Mouse (Mus musculus) intestine, embryonic 14.5 days (tissue): Measurements from ENCODE around the gene Ndufb4. TPM values are rescaled to one million over a fixed set of nuclear protein-coding genes. Genes with fewer than 3 reads are reported as not detected.

Experiments
- ATAC-seq: fragments of 200-750 bp; cut with Nextera tagmentation; replicated peaks from 2 replicates; pipeline ENCODE4 v1.8.0; 2017; ENCODE audit warnings: low read depth, moderate number of reproducible peaks, moderate TSS enrichment, moderate library complexity; ENCODE audit not compliant: low FRiP score, low TSS enrichment
- DNase-seq: peaks from one replicate; pipeline ENCODE4 v3.0.0-alpha.2; 2018; ENCODE audit warnings: low spot score
- H3K27ac ChIP-seq: fragments of 300-500 bp; sonication (generic); 2 replicates; pipeline ENCODE4 v1.5.1; 2014; ENCODE audit warnings: low read depth, mild to moderate bottlenecking, control low read depth
- H3K27me3 ChIP-seq: fragments of 300-500 bp; sonication (generic); replicated peaks from 2 replicates; pipeline ENCODE4 v1.6.1; 2014; ENCODE audit warnings: low read length, control low read depth; ENCODE audit not compliant: control insufficient read depth, insufficient read depth
- H3K36me3 ChIP-seq: fragments of 300-500 bp; sonication (generic); 2 replicates; pipeline ENCODE4 v1.6.1; 2014; ENCODE audit warnings: low read length, control low read depth; ENCODE audit not compliant: control insufficient read depth, insufficient read depth
- H3K4me1 ChIP-seq: fragments of 300-500 bp; sonication (generic); replicated peaks from 2 replicates; pipeline ENCODE4 v1.6.1; 2014; ENCODE audit warnings: low read length, control low read depth, mixed read lengths; ENCODE audit not compliant: control insufficient read depth, insufficient read depth
- H3K4me2 ChIP-seq: fragments of 300-500 bp; sonication (generic); 2 replicates; pipeline ENCODE4 v1.6.1; 2014; ENCODE audit warnings: low read length
- H3K4me3 ChIP-seq: fragments of 300-500 bp; sonication (generic); 2 replicates; pipeline ENCODE4 v1.5.1; 2014; ENCODE audit warnings: low read depth, low read length, control low read depth, mixed read lengths
- H3K9ac ChIP-seq: fragments of 300-500 bp; sonication (generic); 2 replicates; pipeline ENCODE4 v1.6.1; 2014; ENCODE audit warnings: mild to moderate bottlenecking, low read length
- H3K9me3 ChIP-seq: fragments of 300-500 bp; sonication (generic); 2 replicates; pipeline ENCODE4 v1.6.1; 2016; ENCODE audit warnings: low read length, control low read depth; ENCODE audit not compliant: control insufficient read depth
- WGBS: fragments of 180-500 bp; shearing (Covaris S2); extraction: QIAGEN DNeasy Blood & Tissue Kit; methylation state at CpG from one replicate; pipeline ENCODE4 v1.1.7; 2014; 5-methylcytosine and 5-hydroxymethylcytosine counted together
- polyA plus RNA-seq: library from polyadenylated mRNA; unstranded; fragments of >200 nt; fragmentation: Nextera tagmentation; extraction: Ambion mirVana; gene quantifications from 2 replicates; pipeline ENCODE4 v1.2.1, GENCODE M21; 2014

The Ndufb4 gene
- polyA plus RNA-seq, 1 experiment from 2014 or later, result 67.1 TPM

DNA sequence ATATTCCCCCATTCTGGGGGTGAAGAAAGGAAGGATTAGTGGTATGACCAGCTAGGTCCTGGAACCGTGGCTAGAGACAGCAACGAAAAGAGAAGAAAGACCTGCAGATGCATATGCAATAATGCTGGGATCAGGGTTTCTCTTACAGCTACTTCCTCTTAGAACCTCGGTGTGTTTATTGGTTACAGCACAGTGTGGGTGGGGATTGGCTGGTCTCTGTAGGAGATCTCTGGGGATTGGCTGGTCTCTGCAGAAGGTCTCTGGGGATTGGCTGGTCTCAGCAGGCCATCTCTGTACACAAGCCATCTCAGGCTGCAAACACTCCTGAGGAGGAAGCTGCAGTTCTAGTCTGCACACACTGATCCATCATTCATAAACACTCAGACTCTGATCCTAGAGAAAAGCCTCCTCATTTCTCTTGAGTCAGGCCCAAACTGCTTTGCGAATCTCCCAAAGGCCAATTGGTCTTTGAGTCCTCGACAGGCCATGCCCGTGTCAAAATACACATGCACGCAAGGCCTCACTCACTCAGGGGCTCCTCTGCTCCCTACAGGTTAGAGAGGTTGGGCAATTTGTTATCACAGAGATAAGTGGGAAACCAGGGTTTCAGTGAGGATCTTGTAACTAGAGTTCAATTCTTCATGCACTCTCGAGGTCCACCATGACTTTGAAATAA lies 35.1 kb upstream of the Ndufb4 start:
- H3K9me3 ChIP-seq, result no peaks in the 10 kb centered on the region
- no peak overlapping the region for H3K4me2 ChIP-seq
- WGBS, result 57% methylated on average over 8 of the region's 8 CpGs
- no peak for DNase-seq
- H3K36me3 ChIP-seq, result no peaks in the 10 kb centered on the region
- no peak overlapping the region for H3K27ac ChIP-seq
- H3K27me3 ChIP-seq, result no peaks in the 10 kb centered on the region
- ATAC-seq, result no peak
- H3K9ac ChIP-seq, result no peak overlapping the region
- peaks cover 15% of the 10 kb centered on the region for H3K4me1 ChIP-seq
- H3K4me3 ChIP-seq, result no peak overlapping the region

DNA sequence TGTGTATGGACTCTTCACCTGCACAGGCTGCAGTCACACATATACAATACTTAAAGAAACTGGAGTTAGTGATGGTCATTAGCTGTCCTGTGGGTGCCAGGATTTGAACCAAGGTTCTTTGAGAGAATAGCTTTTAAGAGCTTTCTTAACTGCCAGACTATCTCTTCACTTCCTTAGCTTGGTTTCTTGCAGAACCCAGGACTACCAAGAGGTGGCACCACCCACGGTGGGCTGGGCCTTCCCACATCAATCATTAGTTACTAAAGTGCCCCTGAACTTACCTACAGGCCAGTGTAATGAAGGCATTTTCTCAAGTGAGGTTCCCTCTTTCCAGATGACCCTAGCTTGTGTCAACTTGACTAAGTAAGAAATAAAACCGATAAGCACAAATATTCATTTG lies 33.9 kb upstream of the Ndufb4 start:
- no peak for DNase-seq
- H3K36me3 ChIP-seq, result no peaks in the 10 kb centered on the region
- no peak overlapping the region for H3K9ac ChIP-seq
- H3K4me2 ChIP-seq, result no peak overlapping the region
- no peak for ATAC-seq
- no peaks in the 10 kb centered on the region for H3K9me3 ChIP-seq
- 72% methylated on average over 2 of the region's 2 CpGs for WGBS
- H3K27ac ChIP-seq, result no peak overlapping the region
- H3K4me3 ChIP-seq, result no peak overlapping the region
- peaks cover 27% of the 10 kb centered on the region for H3K4me1 ChIP-seq
- no peaks in the 10 kb centered on the region for H3K27me3 ChIP-seq

DNA sequence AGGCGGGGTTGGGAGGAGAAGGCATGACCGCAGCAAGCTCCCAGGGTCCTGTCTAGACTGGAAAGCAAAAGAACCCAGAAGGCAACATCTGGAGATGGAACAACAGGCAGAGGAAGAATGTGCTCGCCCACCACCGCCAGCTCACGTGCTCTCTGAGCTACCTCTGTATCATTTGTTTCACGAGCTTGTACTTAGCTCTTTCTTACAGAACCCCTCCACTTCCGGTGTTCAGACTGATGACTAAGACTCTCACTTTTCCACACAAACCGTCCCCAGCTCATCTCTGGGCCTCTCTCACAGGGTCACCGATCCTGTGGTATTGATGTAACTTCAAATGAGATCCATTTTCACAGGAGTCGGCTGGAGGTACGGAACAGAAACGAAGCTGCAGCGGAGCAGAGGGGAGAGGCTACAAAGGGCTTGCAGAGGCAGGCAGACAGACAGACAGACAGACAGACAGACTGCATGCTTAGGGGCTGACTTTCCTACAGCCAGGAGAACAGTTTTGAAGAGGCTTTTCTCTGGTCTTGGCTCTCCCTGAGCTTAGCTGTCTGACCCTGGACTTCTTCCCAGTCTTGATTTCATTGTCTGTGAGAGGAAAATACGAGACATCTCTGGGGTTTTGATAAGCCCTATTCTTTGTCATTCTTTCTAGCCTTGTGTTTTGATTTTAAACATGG lies 33.2 kb upstream of the Ndufb4 start:
- no peaks in the 10 kb centered on the region for H3K36me3 ChIP-seq
- peaks cover 28% of the 10 kb centered on the region for H3K4me1 ChIP-seq
- H3K4me3 ChIP-seq, result no peak overlapping the region
- H3K4me2 ChIP-seq, result no peak overlapping the region
- no peaks in the 10 kb centered on the region for H3K27me3 ChIP-seq
- H3K9me3 ChIP-seq, result no peaks in the 10 kb centered on the region
- ATAC-seq (no peak), DNase-seq (no peak)
- 69% methylated on average over 14 of the region's 14 CpGs for WGBS
- no peak overlapping the region for H3K27ac ChIP-seq
- no peak overlapping the region for H3K9ac ChIP-seq

DNA sequence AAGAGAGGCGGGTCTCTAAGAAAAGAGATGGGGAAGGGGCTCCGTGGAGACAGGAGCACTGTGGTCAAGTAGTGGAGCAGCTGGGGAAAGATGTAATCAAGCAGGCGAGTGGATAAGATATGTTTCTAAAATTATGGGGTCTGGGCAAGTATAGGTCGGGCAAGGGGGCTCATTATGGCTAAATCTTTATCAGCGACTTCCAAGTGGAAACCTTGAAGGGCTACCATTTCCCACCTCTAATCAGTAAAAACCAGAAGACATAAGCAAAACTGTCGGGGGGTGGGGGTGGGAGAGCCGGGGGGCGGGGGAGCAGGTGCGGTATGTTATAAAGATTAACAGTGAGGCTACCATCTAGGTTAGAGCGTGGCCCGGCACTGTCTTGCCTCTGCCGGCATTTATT lies 32.6 kb upstream of the Ndufb4 start:
- DNase-seq (no peak), ATAC-seq (no peak)
- H3K9me3 ChIP-seq, result no peaks in the 10 kb centered on the region
- H3K36me3 ChIP-seq, result no peaks in the 10 kb centered on the region
- no peak overlapping the region for H3K27ac ChIP-seq
- H3K4me2 ChIP-seq, result no peak overlapping the region
- H3K9ac ChIP-seq, result no peak overlapping the region
- H3K27me3 ChIP-seq, result no peaks in the 10 kb centered on the region
- H3K4me3 ChIP-seq, result no peak overlapping the region
- WGBS, result 71% methylated on average over 12 of the region's 12 CpGs
- peaks cover 28% of the 10 kb centered on the region for H3K4me1 ChIP-seq

- Histone ChIP-seq H3K27ac (no peak overlapping the region), H3K4me2 (no peak overlapping the region), H3K9ac (no peak overlapping the region), H3K36me3 (no peaks in the 10 kb centered on the region), H3K4me1 (peaks cover 28% of the 10 kb centered on the region), H3K9me3 (no peaks in the 10 kb centered on the region), H3K4me3 (no peak overlapping the region), H3K27me3 (no peaks in the 10 kb centered on the region)
- ATAC-seq, result no peak
- WGBS, result 77% methylated on average over 6 of the region's 6 CpGs
- no peak for DNase-seq
Observed at GRCm38 (mm10) chr16:37685946-37686600, 31.8 kb upstream of the Ndufb4 start.

GRCm38 (mm10) chr16:37684634-37685441 lies 30.6 kb upstream of the Ndufb4 start:
- peaks cover 28% of the 10 kb centered on the region for H3K4me1 ChIP-seq
- whole genome bisulfite sequencing, result 2% methylated on average over 25 of the region's 25 CpGs
- ATAC-seq, result peak; percentile 73
- H3K36me3 ChIP-seq, result no peaks in the 10 kb centered on the region
- H3K4me2 ChIP-seq, result peak overlapping the region; percentile 76
- DNase-seq, result peak; percentile 92
- H3K27me3 ChIP-seq, result no peaks in the 10 kb centered on the region
- H3K9me3 ChIP-seq, result no peaks in the 10 kb centered on the region
- H3K27ac ChIP-seq, result peak overlapping the region; percentile 90
- H3K4me3 ChIP-seq, result peak overlapping the region; percentile 46
- peak overlapping the region; percentile 82 for H3K9ac ChIP-seq

DNA sequence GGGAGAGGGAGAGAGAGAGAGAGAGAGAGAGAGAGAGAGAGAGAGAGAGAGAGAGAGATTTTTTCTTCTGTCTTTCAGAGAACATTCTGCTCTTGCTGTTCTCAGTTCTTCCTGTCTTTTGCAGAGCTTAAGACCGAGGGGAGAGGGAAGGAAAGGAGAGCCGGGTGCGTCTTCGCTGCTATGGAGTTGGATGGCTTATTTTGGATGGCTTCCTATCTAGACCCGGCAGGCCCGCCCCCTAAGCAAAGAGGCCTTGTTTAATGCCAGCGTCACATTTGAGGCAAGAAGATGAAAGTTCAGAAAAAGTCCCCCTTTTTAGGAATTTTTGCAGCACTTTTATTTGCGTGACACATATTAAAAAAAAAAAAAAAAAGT lies 30.0 kb upstream of the Ndufb4 start:
- H3K9me3 ChIP-seq, result no peaks in the 10 kb centered on the region
- no peak for DNase-seq
- WGBS, result 21% methylated on average over 8 of the region's 8 CpGs
- peak overlapping the region; percentile 90 for H3K27ac ChIP-seq
- peak overlapping the region; percentile 82 for H3K9ac ChIP-seq
- no peaks in the 10 kb centered on the region for H3K27me3 ChIP-seq
- peak overlapping the region; percentile 76 for H3K4me2 ChIP-seq
- ATAC-seq, result no peak
- peaks cover 28% of the 10 kb centered on the region for H3K4me1 ChIP-seq
- peak overlapping the region; percentile 46 for H3K4me3 ChIP-seq
- no peaks in the 10 kb centered on the region for H3K36me3 ChIP-seq
